Mouse (Mus musculus) forebrain, embryonic 14.5 days (tissue): ENCODE results near the gene Fars2. TPM values are rescaled to one million over a fixed set of nuclear protein-coding genes. Genes with fewer than 3 reads are reported as not detected.

Experiments used
- ATAC-seq: fragments of 200-750 bp; cut with Nextera tagmentation; 2 replicates; pipeline ENCODE4 v1.8.0; 2017; ENCODE audit warnings: mild to moderate bottlenecking, moderate library complexity
- DNase-seq: peaks from one replicate; pipeline ENCODE4 v3.0.0-alpha.2; 2015; ENCODE audit warnings: low spot score
- H3K27ac ChIP-seq: fragments of 300-500 bp; sonication (generic); 2 replicates; pipeline ENCODE4 v1.5.1; 2014; ENCODE audit warnings: low read depth, mild to moderate bottlenecking, control low read depth, low read length, moderate library complexity
- H3K27me3 ChIP-seq: fragments of 300-500 bp; sonication (generic); replicated peaks from 2 replicates; pipeline ENCODE4 v1.6.1; 2014; ENCODE audit warnings: low read length, control low read depth, mixed read lengths; ENCODE audit not compliant: control insufficient read depth, insufficient read depth
- H3K36me3 ChIP-seq: fragments of 300-500 bp; sonication (generic); 2 replicates; pipeline ENCODE4 v1.6.1; 2014; ENCODE audit warnings: low read length, control low read depth; ENCODE audit not compliant: control insufficient read depth, insufficient read depth
- H3K4me1 ChIP-seq: fragments of 300-500 bp; sonication (generic); 2 replicates; pipeline ENCODE4 v1.6.1; 2014; ENCODE audit warnings: antibody characterized with exemption, low read length, control low read depth; ENCODE audit not compliant: control insufficient read depth, insufficient read depth
- H3K4me2 ChIP-seq: fragments of 300-500 bp; sonication (generic); 2 replicates; pipeline ENCODE4 v1.6.1; 2014; ENCODE audit warnings: mild to moderate bottlenecking, control low read depth, low read length
- H3K4me3 ChIP-seq: fragments of 300-500 bp; sonication (generic); 2 replicates; pipeline ENCODE4 v1.5.1; 2014; ENCODE audit warnings: low read depth, low read length, control low read depth
- H3K9ac ChIP-seq: fragments of 300-500 bp; sonication (generic); 2 replicates; pipeline ENCODE4 v1.6.1; 2014; ENCODE audit warnings: mild to moderate bottlenecking, low read length, control low read depth, moderate library complexity
- H3K9me3 ChIP-seq: fragments of 300-500 bp; sonication (generic); replicated peaks from 2 replicates; pipeline ENCODE4 v1.6.1; 2016; ENCODE audit warnings: low read length, control low read depth, mixed read lengths; ENCODE audit not compliant: control insufficient read depth
- WGBS: fragments of 180-500 bp; shearing (Covaris S2); extraction: QIAGEN DNeasy Blood & Tissue Kit; methylation state at CpG from one replicate; pipeline ENCODE4 v1.1.7; 2014; 5-methylcytosine and 5-hydroxymethylcytosine counted together
- polyA plus RNA-seq: library from polyadenylated mRNA; unstranded; fragments of >200 nt; fragmentation: Nextera tagmentation; extraction: Ambion mirVana; gene quantifications from 2 replicates; pipeline ENCODE4 v1.2.1, GENCODE M21; 2014

Gene Fars2
- polyA plus RNA-seq, 1 experiment from 2014 or later = 35.5 TPM

DNA sequence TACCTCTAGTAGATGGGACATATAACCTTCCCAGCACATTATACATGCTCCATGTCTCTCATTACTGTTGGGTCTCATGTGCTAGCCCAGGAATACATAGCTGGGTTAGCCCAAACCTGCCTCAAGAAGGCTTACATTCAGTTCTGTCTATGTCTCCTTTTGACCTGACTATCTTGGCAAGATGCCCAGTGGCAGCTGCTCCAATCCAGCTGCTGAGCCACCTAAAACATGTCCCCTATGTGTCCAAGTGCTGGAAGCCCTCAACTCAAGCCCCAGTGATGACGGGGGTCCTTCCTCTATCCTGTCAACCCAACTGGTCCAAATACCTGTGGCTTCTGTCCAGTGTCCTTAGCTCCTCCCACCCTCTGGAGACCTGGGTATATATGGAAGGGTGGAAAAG is 437.5 kb downstream of the Fars2 start:
- H3K4me1 ChIP-seq = 0 out of 2 replicates have a peak, but pooled peaks cover 3% of the 10 kb centered on the region
- no peak for DNase-seq
- H3K9me3 ChIP-seq = no peaks in the 10 kb centered on the region
- H3K4me3 ChIP-seq = no peak overlapping the region
- H3K9ac ChIP-seq = no peak overlapping the region
- whole genome bisulfite sequencing = 96% methylated on average over 1 of the region's 1 CpGs
- H3K36me3 ChIP-seq = no peaks in the 10 kb centered on the region
- H3K27me3 ChIP-seq = no peaks in the 10 kb centered on the region
- H3K27ac ChIP-seq = no peak overlapping the region
- H3K4me2 ChIP-seq = no peak overlapping the region
- no peak for ATAC-seq

DNA sequence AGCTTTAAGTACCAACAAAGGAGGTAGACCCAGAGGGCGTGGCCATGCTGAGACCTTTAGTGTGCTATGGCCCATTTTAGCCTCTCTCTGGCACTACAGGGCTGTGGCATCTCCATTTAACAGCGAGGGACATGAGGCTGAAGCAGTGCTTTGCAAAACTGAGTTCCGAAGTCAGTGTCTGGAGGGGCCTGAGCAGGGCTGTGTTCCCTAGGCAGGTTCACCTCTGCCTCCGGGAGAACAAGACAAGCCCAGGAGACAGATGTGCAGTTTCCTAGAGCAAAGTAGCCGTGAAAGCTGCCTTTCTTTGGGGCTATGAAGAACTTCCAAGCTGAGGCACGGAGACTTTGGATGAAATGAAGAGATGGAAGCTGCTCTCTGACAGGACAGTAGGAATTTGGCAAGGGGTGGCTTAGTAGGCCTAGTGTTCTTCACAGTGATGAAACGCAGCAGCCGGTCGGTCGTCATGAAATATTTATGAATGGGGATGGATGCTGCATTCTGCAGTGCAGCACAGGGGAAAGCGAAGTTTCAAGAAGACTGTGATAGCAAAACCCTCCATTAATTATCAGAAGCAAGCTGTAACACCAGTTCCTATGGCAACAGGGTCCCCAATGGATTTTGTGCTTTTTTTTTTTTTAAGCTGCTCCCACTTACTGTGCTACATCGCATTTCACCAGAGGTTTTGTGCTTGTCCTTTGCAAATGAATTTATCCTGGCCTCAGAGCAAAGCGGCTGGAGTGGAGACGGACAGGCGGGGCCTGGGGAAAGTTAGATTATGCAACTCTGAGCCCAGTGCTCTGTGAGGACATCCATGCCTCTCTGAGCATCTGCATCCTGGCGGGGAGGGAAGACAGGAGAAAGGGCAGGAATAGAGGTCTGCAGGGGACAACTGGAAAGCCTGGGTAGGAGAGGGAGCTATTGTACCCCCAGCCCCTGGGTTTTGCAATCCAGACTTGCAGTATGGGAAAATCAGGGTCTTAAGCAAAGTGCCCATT is 445.5 kb downstream of the Fars2 start:
- no peak overlapping the region; the same call in 1 of the 2 replicates for H3K9ac ChIP-seq
- peak overlapping the region; percentile 58 for H3K27ac ChIP-seq
- H3K27me3 ChIP-seq = no peaks in the 10 kb centered on the region
- ATAC-seq (peak; percentile 70), DNase-seq (peak; percentile 78)
- no peaks in the 10 kb centered on the region for H3K36me3 ChIP-seq
- WGBS = 45% methylated on average over 16 of the region's 16 CpGs
- H3K9me3 ChIP-seq = no peaks in the 10 kb centered on the region
- H3K4me3 ChIP-seq = no peak overlapping the region
- peaks cover 17% of the 10 kb centered on the region for H3K4me1 ChIP-seq
- 0 out of 2 replicates have a peak overlapping the region, but pooled peaks have one; percentile 20 for H3K4me2 ChIP-seq

- Histone ChIP-seq H3K36me3 (no peaks in the 10 kb centered on the region), H3K4me3 (no peak overlapping the region), H3K4me2 (no peak overlapping the region), H3K9me3 (no peaks in the 10 kb centered on the region), H3K27me3 (no peaks in the 10 kb centered on the region), H3K27ac (peak overlapping the region; percentile 52; the same call in 1 of the 2 replicates), H3K4me1 (peaks cover 17% of the 10 kb centered on the region), H3K9ac (no peak overlapping the region)
- DNase-seq (peak; percentile 56), ATAC-seq (peak; percentile 76)
- 3% methylated on average over 6 of the region's 6 CpGs for WGBS
These were observed 447.6 kb downstream of the Fars2 start for GRCm38 (mm10) chr13:36564764-36565315.

GRCm38 (mm10) chr13:36576781-36577180 is 459.6 kb downstream of the Fars2 start:
- no peaks in the 10 kb centered on the region for H3K36me3 ChIP-seq
- no peak overlapping the region for H3K4me2 ChIP-seq
- DNase-seq = no peak
- H3K9me3 ChIP-seq = no peaks in the 10 kb centered on the region
- H3K4me3 ChIP-seq = no peak overlapping the region
- no peak overlapping the region for H3K9ac ChIP-seq
- ATAC-seq = no peak
- H3K27ac ChIP-seq = no peak overlapping the region
- 82% methylated on average over 4 of the region's 4 CpGs for WGBS
- H3K27me3 ChIP-seq = no peaks in the 10 kb centered on the region
- peaks cover 10% of the 10 kb centered on the region for H3K4me1 ChIP-seq

DNA sequence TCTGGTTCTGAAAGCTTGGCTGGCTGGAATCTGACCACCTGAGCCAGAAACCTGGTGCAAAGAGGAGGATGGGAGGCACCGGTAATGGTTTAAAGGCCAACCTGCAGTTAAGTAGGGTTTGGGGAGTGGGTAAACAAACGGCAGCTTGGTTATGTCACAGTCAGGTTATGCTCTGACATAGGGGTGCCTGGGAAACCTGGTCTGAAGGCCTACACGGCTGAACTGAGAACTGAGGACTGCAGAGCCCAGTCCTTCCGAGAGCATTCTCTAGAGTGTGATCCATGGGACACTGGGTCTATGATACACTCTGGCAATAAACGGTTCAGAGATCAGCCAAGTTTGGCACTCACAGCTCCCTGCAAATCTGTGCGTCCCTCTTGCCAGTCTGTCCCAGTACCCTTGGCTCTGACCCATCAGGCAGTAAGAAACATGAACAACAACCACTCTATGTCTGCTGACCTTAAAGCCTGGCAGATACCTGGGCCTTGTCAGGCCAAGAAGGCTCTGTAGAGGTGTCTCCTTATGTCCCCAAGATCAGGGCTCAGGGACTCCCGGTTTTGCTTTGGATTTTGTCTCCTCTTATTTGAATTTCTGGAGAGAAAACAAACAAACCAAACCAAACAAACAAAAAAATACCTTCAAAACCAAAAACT is 460.8 kb downstream of the Fars2 start:
- H3K36me3 ChIP-seq = no peaks in the 10 kb centered on the region
- DNase-seq (no peak), ATAC-seq (peak; percentile 28)
- no peak overlapping the region for H3K9ac ChIP-seq
- H3K4me3 ChIP-seq = peak overlapping the region; percentile 44
- peaks cover 21% of the 10 kb centered on the region for H3K4me1 ChIP-seq
- peak overlapping the region; percentile 87; the same call in 1 of the 2 replicates for H3K27ac ChIP-seq
- 57% methylated on average over 7 of the region's 7 CpGs for WGBS
- H3K4me2 ChIP-seq = peak overlapping the region; percentile 70
- H3K27me3 ChIP-seq = no peaks in the 10 kb centered on the region
- no peaks in the 10 kb centered on the region for H3K9me3 ChIP-seq

DNA sequence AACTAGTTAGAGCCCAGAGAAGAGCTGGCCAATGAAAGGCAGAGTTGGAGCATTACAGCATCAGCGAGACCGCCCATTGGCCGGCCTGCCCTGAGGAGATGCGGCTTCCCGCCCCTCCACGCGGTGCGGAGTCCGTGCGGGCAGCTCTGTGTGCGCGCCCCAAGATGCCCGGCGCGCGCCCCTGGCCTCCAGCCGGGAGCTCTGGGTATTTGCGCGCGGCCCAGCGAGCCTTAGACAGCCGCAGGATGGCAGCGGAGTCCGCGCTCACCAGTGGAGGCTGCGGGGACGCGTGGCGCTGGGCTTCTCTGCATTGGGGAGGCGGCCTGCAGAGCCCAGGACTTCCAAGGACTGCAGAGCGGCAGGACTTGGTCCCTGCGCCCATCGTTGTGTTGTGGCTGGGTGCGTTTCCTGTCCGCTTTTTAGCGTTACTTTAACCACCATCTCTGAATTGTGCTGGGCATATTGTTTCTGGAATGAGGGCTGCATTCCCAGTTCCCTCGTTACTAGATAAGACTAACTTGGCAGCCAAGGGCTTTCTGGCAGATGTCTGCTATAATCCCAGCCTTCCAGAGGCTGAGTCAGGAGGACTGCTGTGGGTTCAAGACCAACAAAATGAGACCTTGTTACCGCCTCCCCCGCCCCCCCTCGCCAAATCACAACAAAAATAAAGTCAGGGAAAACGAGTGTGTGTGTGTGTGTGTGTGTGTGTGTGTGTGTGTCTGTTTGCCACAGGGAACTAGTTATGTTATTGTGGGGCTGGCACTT is 461.5 kb downstream of the Fars2 start:
- Histone ChIP-seq H3K9me3 (no peaks in the 10 kb centered on the region), H3K27ac (peak overlapping the region; percentile 87), H3K4me1 (peaks cover 28% of the 10 kb centered on the region), H3K36me3 (no peaks in the 10 kb centered on the region), H3K4me3 (peak overlapping the region; percentile 44), H3K27me3 (no peaks in the 10 kb centered on the region), H3K4me2 (peak overlapping the region; percentile 70), H3K9ac (peak overlapping the region; percentile 71)
- ATAC-seq (peak; percentile 97), DNase-seq (peak; percentile 93)
- WGBS = under 1% methylated on average over 40 of the region's 41 CpGs

GRCm38 (mm10) chr13:36582406-36583070 is 465.3 kb downstream of the Fars2 start:
- H3K4me1 ChIP-seq = peaks cover 33% of the 10 kb centered on the region
- H3K27me3 ChIP-seq = no peaks in the 10 kb centered on the region
- DNase-seq (peak; percentile 78), ATAC-seq (peak; percentile 11; the same call in 1 of the 2 replicates)
- H3K4me3 ChIP-seq = no peak overlapping the region
- no peaks in the 10 kb centered on the region for H3K36me3 ChIP-seq
- H3K9me3 ChIP-seq = no peaks in the 10 kb centered on the region
- 2% methylated on average over 10 of the region's 10 CpGs for WGBS
- H3K4me2 ChIP-seq = peak overlapping the region; percentile 33; the same call in 1 of the 2 replicates
- H3K27ac ChIP-seq = peak overlapping the region; percentile 64; the same call in 1 of the 2 replicates
- H3K9ac ChIP-seq = peak overlapping the region; percentile 25; the same call in 1 of the 2 replicates
